Mouse (Mus musculus) testis, adult 10 weeks (tissue): ENCODE measurements around the gene Usf2. TPM values are rescaled to one million over a fixed set of nuclear protein-coding genes. Genes with fewer than 3 reads are reported as not detected.

Source experiments
- polyA plus RNA-seq: library from polyadenylated mRNA; stranded (reverse); fragments of 350-450 nt; fragmentation: Illumina TruSeq; extraction: RNeasy Lipid Tissue Mini Kit (QIAGEN cat#74804); gene quantifications from one replicate; pipeline ENCODE4 v1.2.3, GENCODE M21; 2014; ENCODE audit warnings: low read depth, low replicate concordance

Gene Usf2
- polyA plus RNA-seq, result 16.6 TPM

DNA sequence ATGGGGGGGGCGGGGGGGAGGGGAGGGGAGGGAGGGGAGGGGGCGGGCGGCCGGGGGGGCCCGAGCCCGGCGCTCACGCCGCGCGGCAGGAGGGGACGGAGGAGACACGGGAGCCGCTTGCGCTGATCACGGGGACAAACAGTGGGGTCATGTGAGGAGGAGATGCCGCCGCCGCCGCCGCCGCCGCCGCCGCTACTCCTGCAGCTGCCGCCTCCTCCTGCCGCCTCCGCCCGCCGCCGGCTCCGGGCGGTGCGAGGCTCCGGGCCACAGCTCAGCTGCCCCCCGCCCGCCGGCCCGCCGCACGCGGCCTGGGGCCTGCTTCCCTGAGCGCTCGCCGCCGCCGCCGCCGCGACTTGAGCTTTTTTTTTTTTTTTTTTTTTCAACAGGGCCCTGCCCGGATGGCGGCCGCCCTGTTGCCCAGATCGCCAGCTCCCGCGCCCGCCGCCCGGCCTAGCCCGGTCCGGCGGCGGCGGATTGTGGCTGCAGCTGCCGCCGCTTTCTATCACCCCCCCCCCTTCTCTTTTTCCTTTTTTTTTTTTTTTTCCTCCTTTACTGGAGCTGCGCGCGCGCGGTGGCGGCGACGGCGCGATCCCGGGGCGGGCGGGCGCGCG lies at the start of gene Usf2:
Gene Usf2, minus strand, starts transcription at position 48 of the 611 bp plus-strand sequence.

DNA sequence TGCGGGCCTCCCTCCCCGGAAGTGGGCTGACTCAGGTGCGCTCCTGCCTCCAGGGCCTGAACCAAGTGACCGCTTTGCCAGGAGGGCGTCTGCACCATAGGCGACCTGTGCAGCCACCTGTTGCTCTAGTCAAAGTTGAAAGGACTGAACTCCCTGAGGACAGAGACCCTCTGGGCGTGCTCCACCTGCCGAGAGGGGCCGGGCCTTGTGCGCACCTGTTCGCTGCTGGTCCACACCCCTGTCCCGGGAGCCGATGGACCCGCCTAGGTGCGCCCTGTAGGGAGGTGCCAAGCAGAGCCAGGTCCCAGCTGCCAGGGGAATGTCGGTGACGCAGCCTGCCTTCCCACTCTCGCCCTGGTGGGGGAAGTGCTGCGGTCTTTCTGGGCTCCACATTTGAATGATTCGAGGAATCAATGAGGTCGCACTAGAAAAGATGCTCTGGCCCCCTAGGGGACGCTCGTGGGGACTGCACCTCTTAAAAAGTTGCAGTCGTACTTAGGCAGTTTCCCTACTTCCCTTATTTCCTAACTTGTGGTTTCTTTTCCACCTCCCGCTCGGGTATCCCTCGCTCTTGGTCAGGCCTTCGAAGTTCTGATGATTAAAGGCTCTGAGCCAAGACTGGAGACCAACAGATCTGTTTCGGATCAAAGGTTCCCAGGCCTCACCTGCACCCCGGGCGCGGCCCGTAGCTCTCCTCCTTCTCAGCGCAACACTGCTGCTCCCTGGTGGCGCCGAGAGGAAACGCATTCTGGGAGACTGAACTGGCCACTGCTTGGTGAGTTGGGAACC lies 17.1 kb upstream of the Usf2 start, which contains the start of gene Fam187b:
Gene Fam187b, plus strand, starts transcription at position 290 of the 789 bp plus-strand sequence.

DNA sequence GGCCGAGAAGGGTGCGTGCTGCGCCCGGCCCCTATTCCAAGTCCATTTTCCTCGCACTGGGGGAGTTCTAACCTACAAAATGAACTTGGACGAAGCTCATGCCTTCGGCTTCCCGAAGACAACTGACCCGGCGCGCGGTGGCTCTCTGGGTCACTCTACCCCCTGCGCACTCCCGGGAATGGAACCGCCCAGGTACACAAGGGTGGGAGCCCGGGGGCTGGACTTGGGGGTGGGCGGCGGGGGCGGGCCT lies 16.6 kb upstream of the Usf2 start, which contains the start of gene Lsr:
Gene Lsr, minus strand, starts transcription at position 214 of the 250 bp plus-strand sequence.

DNA sequence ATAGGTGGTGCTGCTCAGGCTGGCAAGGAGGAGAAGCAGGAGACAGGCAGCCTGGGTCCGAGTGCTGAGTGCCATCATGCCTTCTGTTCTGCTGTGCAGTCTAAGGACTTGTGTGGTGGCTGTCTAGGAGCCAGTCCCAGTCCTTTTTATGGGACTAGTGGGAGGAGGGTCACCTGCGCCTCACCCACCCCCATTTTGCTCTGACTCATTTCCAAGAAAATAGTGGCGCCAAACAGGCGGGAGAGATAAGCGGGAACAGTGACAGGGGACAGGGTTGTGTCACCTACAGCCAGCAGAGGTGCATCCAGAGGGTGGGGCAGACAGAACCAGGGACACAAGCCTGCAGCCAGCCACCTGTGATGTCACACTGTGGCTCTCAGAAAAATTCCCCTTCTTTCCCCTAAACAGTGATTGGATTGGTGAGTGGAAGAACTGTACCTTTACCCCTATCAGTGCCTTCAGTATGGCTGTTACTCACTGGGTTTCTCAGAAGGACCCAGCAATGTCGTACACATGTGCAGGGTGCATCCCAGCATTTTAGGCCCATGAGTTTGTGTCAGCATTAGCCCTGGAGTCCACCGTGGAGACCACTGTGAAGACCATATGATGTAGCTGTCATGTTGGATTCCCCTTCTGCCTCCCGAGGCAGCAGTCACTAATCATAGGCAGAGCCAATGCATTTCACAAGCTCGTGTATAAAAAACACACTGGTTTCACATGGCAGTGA lies 12.5 kb downstream of the Usf2 start, which contains the start of gene Hamp:
Gene Hamp, minus strand, starts transcription at position 124 of the 727 bp plus-strand sequence.

DNA sequence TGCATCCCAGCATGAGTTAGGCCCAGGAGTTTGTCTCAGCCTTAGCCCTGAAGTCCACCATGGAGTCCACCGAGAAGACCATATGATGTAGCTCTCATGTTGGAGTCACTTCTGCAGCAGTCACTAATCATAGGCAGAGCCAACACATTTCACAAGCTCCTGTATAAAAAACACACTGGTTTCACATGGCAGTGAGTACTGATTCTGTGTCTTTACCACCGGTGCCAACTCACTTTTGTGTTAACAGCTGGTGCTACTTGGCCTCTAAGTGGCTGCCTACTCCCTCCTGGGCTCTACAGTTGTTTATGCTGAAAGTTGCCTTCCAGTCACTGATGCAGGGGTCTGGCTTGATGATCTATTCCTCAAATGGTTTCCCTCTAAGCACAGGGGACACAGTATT lies 32.0 kb downstream of the Usf2 start, which contains the start of gene Hamp2:
Gene Hamp2, minus strand, starts transcription at position 101 of the 400 bp plus-strand sequence.

DNA sequence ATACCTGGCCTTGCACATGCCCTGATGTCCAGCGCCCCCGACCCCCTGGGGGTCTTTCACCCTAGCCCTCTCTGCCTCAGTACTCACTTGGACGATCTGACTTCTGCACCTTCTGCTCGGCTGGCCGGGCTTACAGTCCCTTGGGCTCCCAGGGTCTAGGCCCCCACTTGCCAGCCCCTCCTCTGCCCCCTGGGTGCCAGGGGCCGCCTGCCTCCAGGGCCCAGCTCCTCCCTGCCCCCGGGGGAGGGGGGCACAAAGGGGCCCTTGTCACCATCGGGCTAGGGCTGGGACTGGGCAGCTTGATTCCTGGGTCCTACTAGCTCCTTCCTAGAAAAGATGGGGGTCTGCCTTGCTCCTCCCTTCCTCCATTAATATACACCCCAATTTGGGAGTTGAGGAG lies 41.9 kb downstream of the Usf2 start, which contains the start of gene Mag:
Gene Mag, minus strand, starts transcription at position 142 of the 400 bp plus-strand sequence.

Other genes with a start within 250 kb of the Usf2 start
- gene Atp4a, start 244.6 kb downstream of the Usf2 start, polyA plus RNA-seq, result 0.25 TPM
- 14.5 TPM for gene Tmem147, start 227.3 kb downstream of the Usf2 start, polyA plus RNA-seq
- gene Gapdhs, start 213.1 kb downstream of the Usf2 start, polyA plus RNA-seq, result 629 TPM
- gene Sbsn, start 205.3 kb downstream of the Usf2 start, polyA plus RNA-seq, result 0.59 TPM
- 5.9 TPM for gene Dmkn, start 193.0 kb downstream of the Usf2 start, polyA plus RNA-seq
- not detected for gene Krtdap, start 168.9 kb downstream of the Usf2 start, polyA plus RNA-seq
- gene Ffar2, start 133.0 kb downstream of the Usf2 start, polyA plus RNA-seq, result not detected
- not detected for gene Ffar3, start 100.6 kb downstream of the Usf2 start, polyA plus RNA-seq
- gene Ffar1, start 95.2 kb downstream of the Usf2 start, polyA plus RNA-seq, result 0.17 TPM
- gene Cd22, start 76.5 kb downstream of the Usf2 start, polyA plus RNA-seq, result not detected
- 0.95 TPM for gene Mag, start 41.9 kb downstream of the Usf2 start, polyA plus RNA-seq
- gene Hamp2, start 32.1 kb downstream of the Usf2 start, polyA plus RNA-seq, result not detected
- gene Hamp, start 12.8 kb downstream of the Usf2 start, polyA plus RNA-seq, result not detected
- 0.92 TPM for gene Lsr, start 16.7 kb upstream of the Usf2 start, polyA plus RNA-seq
- gene Fam187b, start 17.0 kb upstream of the Usf2 start, polyA plus RNA-seq, result 177 TPM
- gene Fxyd5, start 85.7 kb upstream of the Usf2 start, polyA plus RNA-seq, result 1.5 TPM
- not detected for gene Fxyd7, start 94.7 kb upstream of the Usf2 start, polyA plus RNA-seq
- gene Fxyd1, start 100.4 kb upstream of the Usf2 start, polyA plus RNA-seq, result 4.5 TPM
- 0.70 TPM for gene Lgi4, start 102.5 kb upstream of the Usf2 start, polyA plus RNA-seq
- gene Fxyd3, start 119.9 kb upstream of the Usf2 start, polyA plus RNA-seq, result not detected
- gene Hpn, start 158.5 kb upstream of the Usf2 start, polyA plus RNA-seq, result not detected
- gene Scn1b, start 170.2 kb upstream of the Usf2 start, polyA plus RNA-seq, result not detected
- 4.0 TPM for gene Gramd1a, start 199.1 kb upstream of the Usf2 start, polyA plus RNA-seq